Mouse (Mus musculus): ENCODE results near the gene Mtif3.

Mtif3 gene

GRCm38 (mm10) chr5:146963118-146963936 lies at the start of gene Mtif3:
TSS of gene Mtif3 (minus strand) at chr5:146963800.
- peak; percentile 49 for DNase-seq (ENCODE audit: extremely low read depth, low read depth, low spot score)

- no peak for DNase-seq (ENCODE audit: extremely low read depth, low read depth, low spot score)
Observed at GRCm38 (mm10) chr5:147011333-147011732, 47.7 kb upstream of the Mtif3 start.

- DNase-seq (ENCODE audit: extremely low read depth, low read depth, low spot score) = no peak
Observed at GRCm38 (mm10) chr5:147003303-147003702, 39.7 kb upstream of the Mtif3 start.

GRCm38 (mm10) chr5:147001312-147001711 lies 37.7 kb upstream of the Mtif3 start:
- DNase-seq (ENCODE audit: extremely low read depth, low read depth, low spot score) = no peak

GRCm38 (mm10) chr5:146998802-146999201 lies 35.2 kb upstream of the Mtif3 start:
- no peak for DNase-seq (ENCODE audit: extremely low read depth, low read depth, low spot score)

GRCm38 (mm10) chr5:146996812-146997211 lies 33.2 kb upstream of the Mtif3 start:
- no peak for DNase-seq (ENCODE audit: extremely low read depth, low read depth, low spot score)

GRCm38 (mm10) chr5:146994973-146995372 lies 31.4 kb upstream of the Mtif3 start:
- DNase-seq (ENCODE audit: extremely low read depth, low read depth, low spot score) = no peak

- no peak for DNase-seq (ENCODE audit: extremely low read depth, low read depth, low spot score)
Observed at GRCm38 (mm10) chr5:146993509-146993908, 29.9 kb upstream of the Mtif3 start.

- DNase-seq (ENCODE audit: extremely low read depth, low read depth, low spot score) = no peak
Observed at GRCm38 (mm10) chr5:146989051-146989450, 25.5 kb upstream of the Mtif3 start.

GRCm38 (mm10) chr5:146987588-146987987 lies 24.0 kb upstream of the Mtif3 start:
- DNase-seq (ENCODE audit: extremely low read depth, low read depth, low spot score) = no peak

GRCm38 (mm10) chr5:146985725-146986433 lies 22.3 kb upstream of the Mtif3 start:
- no peak for DNase-seq (ENCODE audit: extremely low read depth, low read depth, low spot score)

- no peak for DNase-seq (ENCODE audit: extremely low read depth, low read depth, low spot score)
Observed at GRCm38 (mm10) chr5:146983216-146983615, 19.6 kb upstream of the Mtif3 start.

GRCm38 (mm10) chr5:146981376-146981775 lies 17.8 kb upstream of the Mtif3 start:
- DNase-seq (ENCODE audit: extremely low read depth, low read depth, low spot score) = no peak

- DNase-seq (ENCODE audit: extremely low read depth, low read depth, low spot score) = no peak
Observed at GRCm38 (mm10) chr5:146974781-146975123, 11.2 kb upstream of the Mtif3 start.

GRCm38 (mm10) chr5:146973858-146974780 lies 10.5 kb upstream of the Mtif3 start:
- no peak for DNase-seq (ENCODE audit: extremely low read depth, low read depth, low spot score)

- no peak for DNase-seq (ENCODE audit: extremely low read depth, low read depth, low spot score)
Observed at GRCm38 (mm10) chr5:146973353-146973752, 9.8 kb upstream of the Mtif3 start.

- DNase-seq (ENCODE audit: extremely low read depth, low read depth, low spot score) = no peak
Observed at GRCm38 (mm10) chr5:146971776-146972561, 8.4 kb upstream of the Mtif3 start.

GRCm38 (mm10) chr5:146968695-146969393 lies 5.2 kb upstream of the Mtif3 start:
- no peak for DNase-seq (ENCODE audit: extremely low read depth, low read depth, low spot score)

- no peak for DNase-seq (ENCODE audit: extremely low read depth, low read depth, low spot score)
Observed at GRCm38 (mm10) chr5:146963937-146964278, 308 bp upstream of the Mtif3 start.

GRCm38 (mm10) chr5:146956678-146957077 lies 6.9 kb downstream of the Mtif3 start:
- no peak for DNase-seq (ENCODE audit: extremely low read depth, low read depth, low spot score)
